8 mouse cellular contexts compared by ENCODE assay signal in the genomic region with DNA sequence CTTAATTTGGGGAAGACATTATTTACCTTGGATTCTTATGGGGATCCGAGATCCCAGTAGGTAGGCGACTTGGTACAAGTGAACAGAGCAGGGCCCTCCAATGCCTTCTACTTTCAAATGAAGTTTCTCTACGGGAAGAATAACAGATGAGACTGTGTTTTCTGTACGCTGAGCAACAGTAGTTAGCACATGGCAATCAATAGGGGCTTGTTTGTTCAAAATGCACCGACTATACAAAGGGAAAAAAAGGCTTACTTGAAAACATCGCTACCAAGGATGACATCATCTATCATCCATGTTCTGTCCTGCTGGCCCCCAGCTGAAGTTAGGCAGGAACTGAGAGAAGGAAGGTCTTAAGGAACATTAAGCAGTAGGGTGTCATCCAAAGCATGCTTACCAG. TPM values are rescaled to one million over a fixed set of nuclear protein-coding genes. Genes with fewer than 3 reads are reported as not detected.
DNase-seq lines count a peak whose midpoint lies in the region; ATAC-seq lines count a peak whose summit lies in the region.

A gene (plus strand): TSS at position 301 of the 400 bp plus-strand sequence.

- no peak for DNase-seq in urinary bladder, adult 2 months (ENCODE audit: low spot score)
- DNase-seq in urinary bladder, postnatal 36 days (ENCODE audit: low spot score in 2 of 2), result no peak
- DNase-seq in hindbrain, embryonic 10.5 days (ENCODE audit: low spot score), result no peak
- DNase-seq in liver, embryonic 11.5 days (ENCODE audit: low spot score), result no peak
- no peak for DNase-seq in yolk sac, embryonic 10.5 days (ENCODE audit: low spot score)
- DNase-seq in cerebellum, postnatal 25 days, result no peak

- no peaks in the 10 kb centered on the region for H3K27me3 ChIP-seq in forebrain, embryonic 15.5 days
- no peaks in the 10 kb centered on the region for H3K27me3 ChIP-seq in hindbrain, embryonic 10.5 days (ENCODE audit: insufficient read depth, poor library complexity, severe bottlenecking)
- no peaks in the 10 kb centered on the region for H3K27me3 ChIP-seq in liver, embryonic 11.5 days (replicated peaks; ENCODE audit: control insufficient read depth, insufficient read depth, low read length)
- H3K27me3 ChIP-seq in stomach, embryonic 16.5 days (ENCODE audit: control insufficient read depth, insufficient read depth, low read length), result no peaks in the 10 kb centered on the region

- H3K4me3 ChIP-seq in forebrain, embryonic 15.5 days, result no peak within 1 kb of the TSS
- no peak within 1 kb of the TSS for H3K4me3 ChIP-seq in hindbrain, embryonic 10.5 days
- no peak within 1 kb of the TSS for H3K4me3 ChIP-seq in liver, embryonic 11.5 days (ENCODE audit: low read depth, low read length)
- H3K4me3 ChIP-seq in stomach, embryonic 16.5 days (replicated peaks; ENCODE audit: low read length), result no peak within 1 kb of the TSS

- 62% methylated on average over 6 of the region's 6 CpGs for WGBS in forebrain, embryonic 15.5 days
- WGBS in hindbrain, embryonic 10.5 days, result 86% methylated on average over 6 of the region's 6 CpGs
- WGBS in liver, embryonic 11.5 days, result 82% methylated on average over 6 of the region's 6 CpGs
- WGBS in stomach, embryonic 16.5 days, result 81% methylated on average over 6 of the region's 6 CpGs

- no peaks in the 10 kb centered on the region for H3K9me3 ChIP-seq in forebrain, embryonic 15.5 days
- no peaks in the 10 kb centered on the region for H3K9me3 ChIP-seq in hindbrain, embryonic 10.5 days
- no peaks in the 10 kb centered on the region for H3K9me3 ChIP-seq in liver, embryonic 11.5 days (ENCODE audit: control insufficient read depth, low read length)
- H3K9me3 ChIP-seq in stomach, embryonic 16.5 days (replicated peaks; ENCODE audit: control insufficient read depth, low read length), result no peaks in the 10 kb centered on the region

- no peaks in the 10 kb centered on the region for H3K36me3 ChIP-seq in forebrain, embryonic 15.5 days
- H3K36me3 ChIP-seq in hindbrain, embryonic 10.5 days, result no peaks in the 10 kb centered on the region
- H3K36me3 ChIP-seq in liver, embryonic 11.5 days (ENCODE audit: control insufficient read depth, insufficient read depth, low read length), result no peaks in the 10 kb centered on the region
- H3K36me3 ChIP-seq in stomach, embryonic 16.5 days (ENCODE audit: control insufficient read depth, insufficient read depth, low read length), result no peaks in the 10 kb centered on the region

- no peak within 1 kb of the TSS for H3K4me2 ChIP-seq in forebrain, embryonic 15.5 days (replicated peaks)
- no peak within 1 kb of the TSS for H3K4me2 ChIP-seq in liver, embryonic 11.5 days
- no peak within 1 kb of the TSS for H3K4me2 ChIP-seq in stomach, embryonic 16.5 days (ENCODE audit: low read depth, low read length)

- no peak within 1 kb of the TSS for H3K27ac ChIP-seq in forebrain, embryonic 15.5 days (replicated peaks)
- H3K27ac ChIP-seq in hindbrain, embryonic 10.5 days, result no peak within 1 kb of the TSS
- no peak within 1 kb of the TSS for H3K27ac ChIP-seq in liver, embryonic 11.5 days (ENCODE audit: low read depth, low read length)
- H3K27ac ChIP-seq in stomach, embryonic 16.5 days (ENCODE audit: low read length), result peak within 1 kb of the TSS; percentile 94; the same call in 1 of the 2 replicates

- peaks cover 5% of the 10 kb centered on the region for H3K4me1 ChIP-seq in forebrain, embryonic 15.5 days
- peaks cover 21% of the 10 kb centered on the region; the same call in 1 of the 2 replicates for H3K4me1 ChIP-seq in hindbrain, embryonic 10.5 days (replicated peaks)
- H3K4me1 ChIP-seq in liver, embryonic 11.5 days (replicated peaks; ENCODE audit: control insufficient read depth, insufficient read depth, low read length), result peaks cover 8% of the 10 kb centered on the region
- H3K4me1 ChIP-seq in stomach, embryonic 16.5 days (ENCODE audit: control insufficient read depth, insufficient read depth, low read length), result peaks cover 10% of the 10 kb centered on the region

- ATAC-seq in forebrain, embryonic 15.5 days (replicated peaks), result no peak
- ATAC-seq in liver, embryonic 11.5 days (replicated peaks; ENCODE audit: low FRiP score), result no peak
- no peak for ATAC-seq in stomach, embryonic 16.5 days (ENCODE audit: insufficient read depth, low FRiP score)

- H3K9ac ChIP-seq in forebrain, embryonic 15.5 days (replicated peaks), result no peak within 1 kb of the TSS
- H3K9ac ChIP-seq in liver, embryonic 11.5 days (ENCODE audit: low read depth, low read length), result no peak within 1 kb of the TSS
- H3K9ac ChIP-seq in stomach, embryonic 16.5 days (ENCODE audit: low read length), result no peak within 1 kb of the TSS

RNA-seq across cellular contexts. Expression of the gene that starts here (rescaled TPM):
- polyA plus RNA-seq in urinary bladder, adult 2 months (2012; rRNA removed), result 462 and 520 TPM in 2 replicates
- 67.7 and 70.5 TPM in 2 replicates for polyA plus RNA-seq in forebrain, embryonic 15.5 days (2015; fragmentation: Nextera tagmentation; extraction: Ambion mirVana)
- 70.6 and 75.1 TPM in 2 replicates for polyA plus RNA-seq in hindbrain, embryonic 10.5 days (2016; fragmentation: Nextera tagmentation; extraction: Ambion mirVana)
- polyA plus RNA-seq in liver, embryonic 11.5 days (2014; fragmentation: Nextera tagmentation; extraction: Ambion mirVana), result 268 and 281 TPM in 2 replicates
- polyA plus RNA-seq in stomach, embryonic 16.5 days (2015; fragmentation: Nextera tagmentation; extraction: Ambion mirVana), result 377 and 381 TPM in 2 replicates
